Mouse (Mus musculus) MEL (cell line): Measurements from ENCODE around the gene Hax1. TPM values are rescaled to one million over a fixed set of nuclear protein-coding genes. Genes with fewer than 3 reads are reported as not detected.

Experiments
- DNase-seq: peaks from one replicate; pipeline ENCODE4 v3.0.0; 2011; ENCODE audit warnings: low read depth, low spot score
- H3K27ac ChIP-seq: 2 replicates; pipeline ENCODE4 v1.5.1; 2012; ENCODE audit warnings: low read depth, mild to moderate bottlenecking, control low read depth, low read length, moderate library complexity; ENCODE audit not compliant: control insufficient read depth
- H3K27me3 ChIP-seq, 2 experiments: fragments of 150-350 bp in 1 of 2; sonication (generic) in 1 of 2; 2 replicates each; pipeline ENCODE4 v1.6.1; 2012; ENCODE audit warnings: low read length in 2 of 2, mild to moderate bottlenecking in 2 of 2, improper control_type of control experiment in 1 of 2, moderate library complexity in 1 of 2; ENCODE audit not compliant: insufficient read depth in 2 of 2, control insufficient read depth in 1 of 2
- H3K36me3 ChIP-seq, 2 experiments: 2 replicates each; pipeline ENCODE4 v1.6.1; 2012 to 2014; ENCODE audit warnings: low read length in 2 of 2, improper control_type of control experiment in 1 of 2, inconsistent platforms in 1 of 2, mild to moderate bottlenecking in 1 of 2; ENCODE audit not compliant: insufficient read depth in 2 of 2, control insufficient read depth in 1 of 2
- H3K4me1 ChIP-seq, 2 experiments: fragments of 150-350 bp in 1 of 2; sonication (generic) in 1 of 2; 2 replicates each; pipeline ENCODE4 v1.6.1; 2012; ENCODE audit warnings: low read length in 2 of 2, improper control_type of control experiment in 1 of 2, mild to moderate bottlenecking in 1 of 2; ENCODE audit not compliant: insufficient read depth in 2 of 2, control insufficient read depth in 1 of 2
- H3K4me3 ChIP-seq, 2 experiments: fragments of 150-350 bp in 1 of 2; sonication (generic) in 1 of 2; 2 replicates each; pipeline ENCODE4 v1.5.1; 2012; ENCODE audit warnings: low read depth in 2 of 2, low read length in 2 of 2, mild to moderate bottlenecking in 2 of 2, moderate library complexity in 2 of 2, control low read depth in 1 of 2, improper control_type of control experiment in 1 of 2; ENCODE audit not compliant: control insufficient read depth in 1 of 2, insufficient read depth in 1 of 2
- H3K79me2 ChIP-seq: 2 replicates; pipeline ENCODE4 v1.6.1; 2012; ENCODE audit warnings: mild to moderate bottlenecking, low read length, moderate library complexity; ENCODE audit not compliant: control insufficient read depth, poor library complexity, insufficient read depth
- H3K9ac ChIP-seq: 2 replicates; pipeline ENCODE4 v1.6.1; 2012; ENCODE audit warnings: low read depth, mild to moderate bottlenecking, control low read depth, low read length, moderate library complexity; ENCODE audit not compliant: control insufficient read depth, poor library complexity, severe bottlenecking
- H3K9me3 ChIP-seq: fragments of 150-350 bp; sonication (generic); replicated peaks from 2 replicates; pipeline ENCODE4 v1.6.1; 2012; ENCODE audit warnings: mild to moderate bottlenecking, low read length, improper control_type of control experiment, moderate library complexity; ENCODE audit not compliant: insufficient read depth
- BHLHE40 ChIP-seq: IDR thresholded peaks from 2 replicates; pipeline ENCODE4 v1.6.1; 2012; ENCODE audit warnings: low read depth, mild to moderate bottlenecking, inconsistent platforms, low read length, improper control_type of control experiment, borderline replicate concordance
- CHD1 ChIP-seq: IDR thresholded peaks from 2 replicates; pipeline ENCODE4 v1.6.1; 2012; ENCODE audit warnings: low read depth, mild to moderate bottlenecking, inconsistent platforms, low read length, improper control_type of control experiment
- CHD2 ChIP-seq: IDR thresholded peaks from 2 replicates; pipeline ENCODE4 v1.6.1; 2011; ENCODE audit warnings: low read length, improper control_type of control experiment
- E2F4 ChIP-seq: IDR thresholded peaks from 2 replicates; pipeline ENCODE4 v1.6.1; 2011; ENCODE audit warnings: low read depth, low read length, improper control_type of control experiment, borderline replicate concordance
- GABPA ChIP-seq: IDR thresholded peaks from 2 replicates; pipeline ENCODE4 v1.6.1; 2012; ENCODE audit warnings: low read depth, mild to moderate bottlenecking, inconsistent platforms, low read length, improper control_type of control experiment, moderate library complexity
- GATA1 ChIP-seq: IDR thresholded peaks from 2 replicates; pipeline ENCODE4 v1.6.1; 2011; ENCODE audit warnings: low read depth, low read length, improper control_type of control experiment
- HCFC1 ChIP-seq: IDR thresholded peaks from 2 replicates; pipeline ENCODE4 v1.6.1; 2012; ENCODE audit warnings: low read depth, mild to moderate bottlenecking, inconsistent platforms, low read length, improper control_type of control experiment, moderate library complexity
- JUND ChIP-seq: IDR thresholded peaks from 2 replicates; pipeline ENCODE4 v1.6.1; 2011; ENCODE audit warnings: low read depth, mild to moderate bottlenecking, improper control_type of control experiment, low read length
- KAT2A ChIP-seq: conservative IDR thresholded peaks from 2 replicates; pipeline ENCODE4 v1.6.1; 2012; ENCODE audit warnings: low read depth, low read length, improper control_type of control experiment, inconsistent platforms
- MAFK ChIP-seq: IDR thresholded peaks from 2 replicates; pipeline ENCODE4 v1.6.1; 2011; ENCODE audit warnings: low read depth, mild to moderate bottlenecking, low read length, improper control_type of control experiment, borderline replicate concordance
- MAX ChIP-seq: IDR thresholded peaks from 2 replicates; pipeline ENCODE4 v1.6.1; 2011; ENCODE audit warnings: low read length, improper control_type of control experiment
- MXI1 ChIP-seq: IDR thresholded peaks from 2 replicates; pipeline ENCODE4 v1.6.1; 2011; ENCODE audit warnings: mild to moderate bottlenecking, low read depth, low read length, improper control_type of control experiment
- MYB ChIP-seq: IDR thresholded peaks from 2 replicates; pipeline ENCODE4 v1.6.1; 2011; ENCODE audit warnings: mild to moderate bottlenecking, low read depth, low read length, improper control_type of control experiment
- MYC ChIP-seq: IDR thresholded peaks from 2 replicates; pipeline ENCODE4 v1.6.1; 2011; ENCODE audit warnings: low read depth, mild to moderate bottlenecking, low read length, improper control_type of control experiment, moderate library complexity
- NRF1 ChIP-seq: IDR thresholded peaks from 2 replicates; pipeline ENCODE4 v1.6.1; 2014; ENCODE audit warnings: low read depth, mild to moderate bottlenecking, inconsistent platforms, low read length, improper control_type of control experiment, moderate library complexity; ENCODE audit not compliant: poor library complexity, insufficient read depth, severe bottlenecking
- POLR2A ChIP-seq, 2 experiments: IDR thresholded peaks; 2 replicates each; pipeline ENCODE4 v1.6.1; 2011 to 2012; ENCODE audit warnings: low read length in 2 of 2, mild to moderate bottlenecking in 2 of 2, control low read depth in 1 of 2, improper control_type of control experiment in 1 of 2, low read depth in 1 of 2, moderate library complexity in 1 of 2; ENCODE audit not compliant: control insufficient read depth in 1 of 2, insufficient read depth in 1 of 2, poor library complexity in 1 of 2
- RAD21 ChIP-seq: IDR thresholded peaks from 2 replicates; pipeline ENCODE4 v1.6.1; 2011; ENCODE audit warnings: mild to moderate bottlenecking, low read depth, low read length, improper control_type of control experiment
- SIN3A ChIP-seq: IDR thresholded peaks from 2 replicates; pipeline ENCODE4 v1.6.1; 2012; ENCODE audit warnings: low read length, improper control_type of control experiment, inconsistent platforms
- TAL1 ChIP-seq: IDR thresholded peaks from 2 replicates; pipeline ENCODE4 v1.6.1; 2012; ENCODE audit warnings: mild to moderate bottlenecking, inconsistent platforms, low read length, moderate library complexity, mixed read lengths
- TBP ChIP-seq: IDR thresholded peaks from 2 replicates; pipeline ENCODE4 v1.8.0; 2011; ENCODE audit warnings: low read depth, low read length, improper control_type of control experiment
- TCF12 ChIP-seq: IDR thresholded peaks from 2 replicates; pipeline ENCODE4 v1.6.1; 2014; ENCODE audit warnings: low read depth, mild to moderate bottlenecking, inconsistent platforms, low read length, improper control_type of control experiment, moderate library complexity
- USF1 ChIP-seq: IDR thresholded peaks from 2 replicates; pipeline ENCODE4 v1.6.1; 2014; ENCODE audit warnings: low read depth, mild to moderate bottlenecking, inconsistent platforms, low read length, improper control_type of control experiment, moderate library complexity
- USF2 ChIP-seq, 2 experiments: IDR thresholded peaks; 2 replicates each; pipeline ENCODE4 v1.6.1; 2011 to 2012; ENCODE audit warnings: improper control_type of control experiment in 2 of 2, low read length in 2 of 2, borderline replicate concordance in 1 of 2, inconsistent platforms in 1 of 2, low read depth in 1 of 2, mild to moderate bottlenecking in 1 of 2; ENCODE audit not compliant: insufficient read depth in 1 of 2
- ZC3H11A ChIP-seq: IDR thresholded peaks from 2 replicates; pipeline ENCODE4 v1.6.1; 2012; ENCODE audit warnings: low read depth, mild to moderate bottlenecking, inconsistent platforms, low read length, improper control_type of control experiment
- ZKSCAN1 ChIP-seq: IDR thresholded peaks from 2 replicates; pipeline ENCODE4 v1.6.1; 2012; ENCODE audit warnings: low read depth, mild to moderate bottlenecking, inconsistent platforms, low read length, improper control_type of control experiment, moderate library complexity
- ZMIZ1 ChIP-seq: IDR thresholded peaks from 2 replicates; pipeline ENCODE4 v1.6.1; 2012; ENCODE audit warnings: low read depth, mild to moderate bottlenecking, inconsistent platforms, low read length, improper control_type of control experiment, moderate library complexity
- polyA plus RNA-seq, 2 experiments: library from polyadenylated mRNA; stranded (reverse) in 1 of 2; unstranded in 1 of 2; fragments of >175 nt in 1 of 2; fragments of >200 nt in 1 of 2; gene quantifications; 2 replicates each; pipeline versions ENCODE4 v1.2.1 to v1.2.4; 2012; ENCODE audit warnings: low replicate concordance in 2 of 2, low read depth in 1 of 2; ENCODE audit not compliant: insufficient read length in 2 of 2, insufficient read depth in 1 of 2, missing spikeins in 1 of 2
- total RNA-seq: library from RNA; depleted of rRNA; stranded (reverse); fragments of 300-350 nt; gene quantifications from 2 replicates; pipeline ENCODE4 v1.2.3, GENCODE M21; 2012

The Hax1 gene
- total and polyA plus RNA-seq, 3 experiments, result 232 to 322 TPM; not detected in 1

- TF ChIP-seq TAL1 (no peak), GABPA (no peak), JUND (no peak), USF2 (IDR thresholded peaks at IDR 0.05; ENCODE audit: borderline replicate concordance in 1 of 2, insufficient read depth in 1 of 2, low read depth in 1 of 2, low read length in 2 of 2) (no peak), GATA1 (no peak), BHLHE40 (no peak), MYB (no peak), CHD2 (no peak), E2F4 (no peak), CHD1 (no peak), ZC3H11A (peak; percentile 86), NRF1 (no peak), MAX (no peak), HCFC1 (peak; percentile 40; the same call in 1 of the 2 replicates)
These were observed 45.2 kb downstream of the Hax1 start (continued) for GRCm38 (mm10) chr3:89953420-89953819.

- Histone ChIP-seq H3K36me3 (peaks cover 0 to 14% of the 10 kb centered on the region in 2 experiments; a peak in 2 of 4 replicates), H3K79me2 (no peaks in the 10 kb centered on the region), H3K9me3 (no peaks in the 10 kb centered on the region), H3K27me3 (no peaks in the 10 kb centered on the region), H3K4me1 (no peaks in the 10 kb centered on the region), H3K9ac (no peak overlapping the region), H3K4me3 (no peak overlapping the region), H3K27ac (no peak overlapping the region)
- no peak for DNase-seq
- TF ChIP-seq USF1 (no peak), MAFK (no peak), CHD1 (no peak), TCF12 (no peak), ZKSCAN1 (no peak), E2F4 (no peak), USF2 (IDR thresholded peaks at IDR 0.05; ENCODE audit: borderline replicate concordance in 1 of 2, insufficient read depth in 1 of 2, low read depth in 1 of 2, low read length in 2 of 2) (no peak), MYC (no peak), RAD21 (no peak), GABPA (no peak), NRF1 (no peak), POLR2A (IDR thresholded peaks at IDR 0.05; ENCODE audit: control insufficient read depth in 1 of 2, insufficient read depth in 1 of 2, low read depth in 1 of 2, low read length in 2 of 2, poor library complexity in 1 of 2) (no peak), MXI1 (no peak), SIN3A (no peak), KAT2A (no peak), MYB (no peak), ZMIZ1 (no peak), ZC3H11A (no peak), MAX (no peak), TBP (no peak)
These were observed 49.9 kb downstream of the Hax1 start for GRCm38 (mm10) chr3:89948655-89949054.
